Mouse (Mus musculus) lung, embryonic 16.5 days (tissue): ENCODE measurements around the gene Rpl3l. TPM values are rescaled to one million over a fixed set of nuclear protein-coding genes. Genes with fewer than 3 reads are reported as not detected.

ENCODE experiments used
- ATAC-seq: fragments of 200-750 bp; cut with Nextera tagmentation; 2 replicates; pipeline ENCODE4 v1.8.0; 2017; ENCODE audit warnings: low read depth, mild to moderate bottlenecking, moderate library complexity
- H3K27ac ChIP-seq: fragments of 300-500 bp; sonication (generic); 2 replicates; pipeline ENCODE4 v1.5.1; 2014; ENCODE audit warnings: mild to moderate bottlenecking, control low read depth, low read length
- H3K27me3 ChIP-seq: fragments of 300-500 bp; sonication (generic); 2 replicates; pipeline ENCODE4 v1.6.1; 2014; ENCODE audit warnings: low read depth, low read length, mixed read lengths; ENCODE audit not compliant: control insufficient read depth, insufficient read depth
- H3K36me3 ChIP-seq: fragments of 300-500 bp; sonication (generic); 2 replicates; pipeline ENCODE4 v1.6.1; 2014; ENCODE audit warnings: low read length; ENCODE audit not compliant: control insufficient read depth, insufficient read depth
- H3K4me1 ChIP-seq: fragments of 300-500 bp; sonication (generic); replicated peaks from 2 replicates; pipeline ENCODE4 v1.6.1; 2014; ENCODE audit warnings: low read length, mixed read lengths; ENCODE audit not compliant: control insufficient read depth, insufficient read depth
- H3K4me2 ChIP-seq: fragments of 300-500 bp; sonication (generic); 2 replicates; pipeline ENCODE4 v1.6.1; 2014; ENCODE audit warnings: low read depth, low read length, control low read depth
- H3K4me3 ChIP-seq: fragments of 300-500 bp; sonication (generic); 2 replicates; pipeline ENCODE4 v1.5.1; 2014; ENCODE audit warnings: mild to moderate bottlenecking, low read length, control low read depth
- H3K9ac ChIP-seq: fragments of 300-500 bp; sonication (generic); 2 replicates; pipeline ENCODE4 v1.6.1; 2014; ENCODE audit warnings: low read length, control low read depth
- H3K9me3 ChIP-seq: fragments of 300-500 bp; sonication (generic); 2 replicates; pipeline ENCODE4 v1.6.1; 2016; ENCODE audit warnings: low read length; ENCODE audit not compliant: control insufficient read depth
- WGBS: fragments of 180-500 bp; shearing (Covaris S2); extraction: QIAGEN DNeasy Blood & Tissue Kit; methylation state at CpG from one replicate; pipeline ENCODE4 v1.1.7; 2014; 5-methylcytosine and 5-hydroxymethylcytosine counted together
- polyA plus RNA-seq: library from polyadenylated mRNA; unstranded; fragments of >200 nt; fragmentation: Nextera tagmentation; extraction: Ambion mirVana; gene quantifications from 2 replicates; pipeline ENCODE4 v1.2.1, GENCODE M21; 2015

Gene Rpl3l
- polyA plus RNA-seq, 1 experiment from 2014 or later = not detected

DNA sequence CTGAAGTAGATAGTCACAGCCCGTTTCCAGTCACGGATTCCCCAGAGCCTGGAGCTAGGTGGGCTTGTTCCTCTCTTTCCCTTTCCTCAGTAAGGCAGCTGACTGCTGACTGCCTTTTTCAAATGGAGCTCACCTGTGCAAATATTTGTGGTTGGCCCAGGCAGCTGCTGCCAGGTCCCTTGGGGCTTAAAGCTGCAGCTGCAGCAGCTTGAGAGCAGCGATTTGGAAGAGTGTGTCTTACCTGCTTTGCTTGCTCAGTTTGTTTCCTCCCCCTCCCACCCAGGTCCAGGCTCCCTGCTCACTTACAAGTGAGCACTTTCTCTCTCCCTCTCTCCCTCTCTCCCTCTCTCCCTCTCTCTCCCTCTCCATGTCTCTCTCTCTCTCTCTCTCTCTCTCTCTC is 41.5 kb downstream of the Rpl3l start:
- H3K9me3 ChIP-seq = 0 out of 2 replicates have a peak, but pooled peaks cover 3% of the 10 kb centered on the region
- H3K36me3 ChIP-seq = no peaks in the 10 kb centered on the region
- H3K27me3 ChIP-seq = no peaks in the 10 kb centered on the region
- H3K4me2 ChIP-seq = no peak overlapping the region
- H3K4me3 ChIP-seq = no peak overlapping the region
- peaks cover 3% of the 10 kb centered on the region; the same call in 1 of the 2 replicates for H3K4me1 ChIP-seq
- ATAC-seq = peak; percentile 31; the same call in 1 of the 2 replicates
- no peak overlapping the region for H3K9ac ChIP-seq
- H3K27ac ChIP-seq = no peak overlapping the region
- WGBS = 34% methylated on average over 3 of the region's 3 CpGs

DNA sequence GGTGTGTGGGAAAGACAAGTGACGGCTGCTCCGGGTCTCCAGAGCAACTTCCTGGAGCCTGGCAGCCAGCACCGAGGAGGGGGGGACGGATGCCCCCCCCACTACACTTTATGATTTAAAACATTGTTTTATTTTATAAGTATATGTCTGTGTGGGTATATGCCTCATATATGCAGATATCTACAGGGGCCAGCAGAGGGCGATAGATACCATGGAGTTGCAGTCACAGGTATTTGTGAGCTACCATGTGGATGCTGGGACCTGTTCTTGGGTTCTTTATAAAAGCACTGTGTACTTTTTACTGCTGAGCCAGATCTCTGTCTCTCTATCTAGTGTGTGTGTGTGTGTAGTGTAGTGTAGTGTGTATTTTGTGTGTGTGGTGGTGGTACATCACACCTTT is 45.6 kb downstream of the Rpl3l start:
- no peak overlapping the region for H3K9ac ChIP-seq
- H3K27me3 ChIP-seq = no peaks in the 10 kb centered on the region
- H3K4me1 ChIP-seq = no peaks in the 10 kb centered on the region
- H3K27ac ChIP-seq = no peak overlapping the region
- H3K4me2 ChIP-seq = no peak overlapping the region
- no peaks in the 10 kb centered on the region for H3K36me3 ChIP-seq
- H3K9me3 ChIP-seq = 0 out of 2 replicates have a peak, but pooled peaks cover 3% of the 10 kb centered on the region
- ATAC-seq = no peak
- H3K4me3 ChIP-seq = no peak overlapping the region
- 71% methylated on average over 5 of the region's 5 CpGs for WGBS

DNA sequence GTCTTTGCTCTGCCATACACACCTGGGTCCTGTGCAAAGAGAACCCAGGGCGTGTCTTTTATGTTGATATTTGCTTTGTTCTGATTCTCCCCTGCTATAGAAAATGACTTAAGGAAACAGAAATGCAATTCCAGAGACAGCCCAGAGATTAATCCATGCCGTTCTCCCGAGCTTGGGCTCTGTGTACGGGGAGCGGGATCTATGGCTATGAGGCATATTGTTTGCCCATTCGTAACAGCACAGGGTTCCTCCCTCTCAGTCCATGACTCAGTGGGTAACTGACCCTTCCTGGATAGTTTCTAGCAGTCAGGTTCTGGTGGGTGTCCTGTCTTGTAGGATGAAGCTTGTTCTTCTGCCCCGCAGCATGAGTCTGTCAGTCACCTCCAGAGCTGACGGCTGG is 47.6 kb downstream of the Rpl3l start:
- Histone ChIP-seq H3K9ac (no peak overlapping the region), H3K4me2 (no peak overlapping the region), H3K4me3 (no peak overlapping the region), H3K9me3 (0 out of 2 replicates have a peak, but pooled peaks cover 3% of the 10 kb centered on the region), H3K4me1 (no peaks in the 10 kb centered on the region), H3K36me3 (no peaks in the 10 kb centered on the region), H3K27ac (no peak overlapping the region), H3K27me3 (no peaks in the 10 kb centered on the region)
- WGBS = 71% methylated on average over 8 of the region's 8 CpGs
- no peak for ATAC-seq

DNA sequence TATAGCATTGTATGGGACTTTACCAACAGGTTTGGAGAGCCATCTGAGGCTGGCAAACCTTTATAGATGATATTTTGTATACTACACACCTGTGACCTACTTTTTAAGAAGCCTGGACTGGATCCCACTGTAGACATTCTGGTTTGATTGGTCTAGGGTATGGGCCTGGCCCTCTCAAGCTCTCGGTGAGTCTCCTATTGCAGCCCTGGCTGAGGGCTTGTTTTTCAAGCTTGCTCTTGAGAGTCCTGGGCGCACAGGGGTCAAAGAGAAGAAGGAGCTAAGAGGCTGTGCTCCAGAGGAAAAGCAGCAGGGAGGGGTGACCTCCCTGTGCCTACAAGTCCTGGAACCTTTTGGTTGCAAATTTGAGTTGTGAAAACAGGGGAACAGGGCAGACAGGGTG is 49.5 kb downstream of the Rpl3l start:
- no peaks in the 10 kb centered on the region for H3K27me3 ChIP-seq
- H3K27ac ChIP-seq = peak overlapping the region; percentile 59; the same call in 1 of the 2 replicates
- 45% methylated on average over 2 of the region's 2 CpGs for WGBS
- 0 out of 2 replicates have a peak, but pooled peaks cover 3% of the 10 kb centered on the region for H3K9me3 ChIP-seq
- H3K4me1 ChIP-seq = no peaks in the 10 kb centered on the region
- no peak overlapping the region for H3K4me3 ChIP-seq
- peak; percentile 83 for ATAC-seq
- H3K4me2 ChIP-seq = no peak overlapping the region
- no peaks in the 10 kb centered on the region for H3K36me3 ChIP-seq
- no peak overlapping the region for H3K9ac ChIP-seq

DNA sequence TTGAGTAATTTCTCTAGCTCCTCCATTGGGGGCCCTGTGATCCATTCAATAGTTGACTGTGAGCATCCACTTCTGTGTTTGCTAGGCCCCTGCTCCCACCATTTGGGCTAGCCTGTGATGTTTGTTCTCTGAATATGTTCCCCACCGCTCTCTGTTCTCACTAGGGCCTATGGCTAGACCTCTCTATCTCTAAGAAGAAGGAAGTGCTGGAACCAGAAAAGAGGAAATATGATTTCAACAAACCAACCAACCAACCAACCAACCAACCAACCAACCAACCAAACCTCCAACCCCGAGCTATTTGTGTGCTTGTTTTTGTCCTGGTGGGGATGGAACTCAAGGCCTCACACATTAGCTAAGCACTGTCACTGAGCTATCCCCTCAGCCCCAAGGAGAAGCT is 53.2 kb downstream of the Rpl3l start:
- H3K9me3 ChIP-seq = no peaks in the 10 kb centered on the region
- no peaks in the 10 kb centered on the region for H3K4me1 ChIP-seq
- ATAC-seq = no peak
- H3K27ac ChIP-seq = no peak overlapping the region
- no peak overlapping the region for H3K4me3 ChIP-seq
- no peak overlapping the region for H3K9ac ChIP-seq
- WGBS = 75% methylated on average over 2 of the region's 2 CpGs
- H3K27me3 ChIP-seq = no peaks in the 10 kb centered on the region
- no peaks in the 10 kb centered on the region for H3K36me3 ChIP-seq
- H3K4me2 ChIP-seq = no peak overlapping the region

Other genes with a start within 250 kb of the Rpl3l start
- gene Mlst8, start 248.7 kb upstream of the Rpl3l start, polyA plus RNA-seq = 28.1 and 29.8 TPM in 2 replicates
- 0.59 and 0.96 TPM in 2 replicates for gene Caskin1, start 239.2 kb upstream of the Rpl3l start, polyA plus RNA-seq
- gene Traf7, start 199.9 kb upstream of the Rpl3l start, polyA plus RNA-seq = 90.9 and 93.5 TPM in 2 replicates
- gene Rab26, start 193.6 kb upstream of the Rpl3l start, polyA plus RNA-seq = 2.6 and 4.9 TPM in 2 replicates
- gene Pkd1, start 178.0 kb upstream of the Rpl3l start, polyA plus RNA-seq = 21.6 and 23.6 TPM in 2 replicates
- 54.0 and 58.2 TPM in 2 replicates for gene Tsc2, start 95.2 kb upstream of the Rpl3l start, polyA plus RNA-seq
- gene Nthl1, start 95.1 kb upstream of the Rpl3l start, polyA plus RNA-seq = 17.6 and 17.9 TPM in 2 replicates
- 95.5 and 98.1 TPM in 2 replicates for gene Slc9a3r2, start 77.5 kb upstream of the Rpl3l start, polyA plus RNA-seq
- 1.1 and 2.3 TPM in 2 replicates for gene Npw, start 69.4 kb upstream of the Rpl3l start, polyA plus RNA-seq
- 15.0 and 18.1 TPM in 2 replicates for gene Zfp598, start 58.1 kb upstream of the Rpl3l start, polyA plus RNA-seq
- 1.5 and 1.9 TPM in 2 replicates for gene Syngr3, start 37.9 kb upstream of the Rpl3l start, polyA plus RNA-seq
- gene Gfer, start 31.7 kb upstream of the Rpl3l start, polyA plus RNA-seq = 37.2 and 41.9 TPM in 2 replicates
- gene Noxo1, start 31.6 kb upstream of the Rpl3l start, polyA plus RNA-seq = 4.2 and 4.8 TPM in 2 replicates
- 66.9 and 67.9 TPM in 2 replicates for gene Tbl3, start 20.2 kb upstream of the Rpl3l start, polyA plus RNA-seq
- gene Rnf151, start 9.8 kb upstream of the Rpl3l start, polyA plus RNA-seq = 0.35 TPM in 1 of 2 replicates, not detected in the other
- gene Rps2, start 9.7 kb upstream of the Rpl3l start, polyA plus RNA-seq = 1,342 and 1,356 TPM in 2 replicates
- 204 and 217 TPM in 2 replicates for gene Ndufb10, start 3.3 kb upstream of the Rpl3l start, polyA plus RNA-seq
- gene Msrb1, start 8.8 kb downstream of the Rpl3l start, polyA plus RNA-seq = 36.1 and 39.4 TPM in 2 replicates
- gene Hs3st6, start 25.2 kb downstream of the Rpl3l start, polyA plus RNA-seq = 0.87 and 1.2 TPM in 2 replicates
- not detected in 2 replicates for gene Meiob, start 76.5 kb downstream of the Rpl3l start, polyA plus RNA-seq
- gene Hagh, start 112.3 kb downstream of the Rpl3l start, polyA plus RNA-seq = 32.6 and 39.1 TPM in 2 replicates
- 16.7 and 17.6 TPM in 2 replicates for gene Fahd1, start 122.5 kb downstream of the Rpl3l start, polyA plus RNA-seq
- gene Igfals, start 138.2 kb downstream of the Rpl3l start, polyA plus RNA-seq = 1.2 and 1.9 TPM in 2 replicates
- gene Nubp2, start 158.5 kb downstream of the Rpl3l start, polyA plus RNA-seq = 48.5 and 55.0 TPM in 2 replicates
- gene Spsb3, start 158.8 kb downstream of the Rpl3l start, polyA plus RNA-seq = 41.1 and 43.3 TPM in 2 replicates
- gene Eme2, start 167.3 kb downstream of the Rpl3l start, polyA plus RNA-seq = 28.4 and 29.1 TPM in 2 replicates
- 82.8 and 89.0 TPM in 2 replicates for gene Mrps34, start 167.3 kb downstream of the Rpl3l start, polyA plus RNA-seq
- gene Nme3, start 168.7 kb downstream of the Rpl3l start, polyA plus RNA-seq = 74.7 and 74.9 TPM in 2 replicates
- 25.6 and 28.9 TPM in 2 replicates for gene Mapk8ip3, start 209.2 kb downstream of the Rpl3l start, polyA plus RNA-seq
- 141 and 148 TPM in 2 replicates for gene Jpt2, start 232.9 kb downstream of the Rpl3l start, polyA plus RNA-seq